Mouse (Mus musculus): ENCODE results near the gene Ube2m. TPM values are rescaled to one million over a fixed set of nuclear protein-coding genes. Genes with fewer than 3 reads are reported as not detected.

The Ube2m gene
- polyA plus RNA-seq, 1 experiment from 2014 or later: 172 TPM

DNA sequence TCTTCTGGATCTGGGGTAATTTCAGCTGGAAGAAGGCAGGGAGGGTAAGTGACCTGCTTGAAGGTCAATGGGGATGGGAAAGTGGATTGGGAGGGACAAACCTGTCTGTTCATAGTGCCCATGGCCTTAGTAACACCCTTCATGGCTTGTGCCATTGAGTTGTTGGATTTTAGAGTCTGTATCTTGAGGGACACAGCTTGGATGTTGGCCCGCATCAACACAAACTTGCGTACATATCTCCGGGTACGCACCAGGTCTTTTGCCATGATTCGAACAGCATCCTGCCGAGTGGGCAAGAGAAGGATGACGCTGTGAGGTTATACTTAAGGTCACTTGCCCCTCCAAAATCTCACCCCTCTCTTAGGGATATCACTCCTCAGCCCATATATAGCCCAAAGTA is 5.5 kb downstream of the Ube2m start:
- H3K4me1 ChIP-seq (ENCODE audit: control insufficient read depth, insufficient read depth, low read length): no peaks in the 10 kb centered on the region
- WGBS: 91% methylated on average over 7 of the region's 7 CpGs
- no peak overlapping the region for H3K4me2 ChIP-seq (ENCODE audit: low read depth, low read length)
- H3K27ac ChIP-seq (replicated peaks; ENCODE audit: low read depth, low read length): no peak overlapping the region
- peaks cover 38% of the 10 kb centered on the region for H3K36me3 ChIP-seq (replicated peaks; ENCODE audit: control insufficient read depth, insufficient read depth, low read depth, low read length)
- no peaks in the 10 kb centered on the region for H3K27me3 ChIP-seq (ENCODE audit: control insufficient read depth, insufficient read depth, low read length)
- DNase-seq (ENCODE audit: low spot score) (no peak), ATAC-seq (replicated peaks; ENCODE audit: insufficient number of reproducible peaks, low FRiP score, low TSS enrichment, low read depth) (no peak)
- no peaks in the 10 kb centered on the region for H3K9me3 ChIP-seq (replicated peaks; ENCODE audit: control insufficient read depth, low read length)
- no peak overlapping the region for H3K9ac ChIP-seq (replicated peaks; ENCODE audit: low read length)
- no peak overlapping the region for H3K4me3 ChIP-seq (ENCODE audit: low read depth, low read length)

DNA sequence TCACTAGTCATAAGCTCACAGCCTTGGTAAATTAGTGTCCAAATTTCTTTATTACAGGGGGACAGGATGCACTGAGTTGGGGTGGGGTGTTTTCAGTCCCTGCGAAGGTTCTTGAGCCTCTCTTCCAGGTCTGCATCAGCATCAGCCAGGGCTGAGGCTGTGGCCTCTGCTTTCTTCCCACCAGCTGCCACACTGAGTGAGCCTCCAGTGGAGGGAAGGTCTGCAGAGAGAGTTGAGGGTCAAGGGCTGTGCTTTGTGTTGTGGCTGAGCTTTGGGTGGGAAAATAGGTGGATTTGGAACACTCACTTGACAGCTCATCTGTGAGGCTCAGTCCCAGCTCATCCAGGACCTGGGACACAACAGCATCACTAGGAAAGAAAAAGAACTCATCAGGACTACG is 6.1 kb downstream of the Ube2m start:
- H3K9ac ChIP-seq (replicated peaks; ENCODE audit: low read length): no peak overlapping the region
- no peak for ATAC-seq (replicated peaks; ENCODE audit: insufficient number of reproducible peaks, low FRiP score, low TSS enrichment, low read depth)
- WGBS: 89% methylated on average over 2 of the region's 2 CpGs
- H3K27ac ChIP-seq (replicated peaks; ENCODE audit: low read depth, low read length): no peak overlapping the region
- H3K9me3 ChIP-seq (replicated peaks; ENCODE audit: control insufficient read depth, low read length): no peaks in the 10 kb centered on the region
- no peaks in the 10 kb centered on the region for H3K4me1 ChIP-seq (ENCODE audit: control insufficient read depth, insufficient read depth, low read length)
- H3K36me3 ChIP-seq (replicated peaks; ENCODE audit: control insufficient read depth, insufficient read depth, low read depth, low read length): peaks cover 44% of the 10 kb centered on the region
- no peak overlapping the region for H3K4me2 ChIP-seq (ENCODE audit: low read depth, low read length)
- H3K27me3 ChIP-seq (ENCODE audit: control insufficient read depth, insufficient read depth, low read length): no peaks in the 10 kb centered on the region
- no peak for DNase-seq (ENCODE audit: low spot score)
- no peak overlapping the region for H3K4me3 ChIP-seq (ENCODE audit: low read depth, low read length)

DNA sequence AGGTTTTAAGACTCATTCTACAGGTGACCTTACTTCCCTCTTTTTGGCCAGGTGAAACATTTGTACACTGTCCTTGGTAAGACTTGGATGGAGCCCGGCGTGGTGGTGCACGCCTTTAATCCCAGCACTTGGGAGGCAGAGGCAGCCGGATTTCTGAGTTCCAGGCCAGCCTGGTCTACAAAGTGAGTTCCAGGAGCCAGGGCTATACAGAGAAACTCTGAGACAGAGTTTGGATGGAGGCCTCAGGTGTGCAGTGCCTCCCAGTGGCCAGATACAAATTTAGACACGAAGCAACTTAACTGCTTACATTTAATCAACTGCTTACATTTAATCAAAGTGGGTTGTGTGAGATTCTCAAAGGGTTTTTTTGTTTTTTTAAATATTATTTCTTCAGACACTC is 7.0 kb downstream of the Ube2m start:
- Histone ChIP-seq H3K36me3 (replicated peaks; ENCODE audit: control insufficient read depth, insufficient read depth, low read depth, low read length) (peaks cover 46% of the 10 kb centered on the region), H3K27me3 (ENCODE audit: control insufficient read depth, insufficient read depth, low read length) (no peaks in the 10 kb centered on the region), H3K9me3 (replicated peaks; ENCODE audit: control insufficient read depth, low read length) (no peaks in the 10 kb centered on the region), H3K27ac (replicated peaks; ENCODE audit: low read depth, low read length) (no peak overlapping the region), H3K4me3 (ENCODE audit: low read depth, low read length) (no peak overlapping the region), H3K4me2 (ENCODE audit: low read depth, low read length) (no peak overlapping the region), H3K9ac (replicated peaks; ENCODE audit: low read length) (no peak overlapping the region), H3K4me1 (ENCODE audit: control insufficient read depth, insufficient read depth, low read length) (no peaks in the 10 kb centered on the region)
- peak; percentile 35 for DNase-seq (ENCODE audit: low spot score)
- ATAC-seq (replicated peaks; ENCODE audit: insufficient number of reproducible peaks, low FRiP score, low TSS enrichment, low read depth): no peak
- 78% methylated on average over 5 of the region's 5 CpGs for WGBS

DNA sequence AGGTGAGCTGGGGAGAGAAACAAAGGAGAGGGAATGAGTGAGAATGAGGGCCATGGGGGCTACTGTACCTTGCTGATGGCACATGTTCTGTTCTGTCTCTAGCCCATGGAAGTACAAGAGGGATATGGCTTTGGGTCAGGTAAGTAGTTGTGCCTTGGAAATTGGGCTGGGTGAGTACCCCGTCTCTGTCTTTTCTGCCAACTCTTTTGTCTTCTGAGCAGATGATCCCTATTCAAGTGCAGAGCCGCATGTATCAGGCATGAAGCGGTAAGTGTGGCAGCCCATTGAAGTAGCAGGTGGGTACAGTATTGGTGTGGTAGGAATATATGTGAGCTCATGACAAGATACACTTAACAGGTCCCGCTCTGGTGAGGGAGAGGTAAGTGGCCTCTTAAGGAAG is 9.1 kb downstream of the Ube2m start:
- H3K36me3 ChIP-seq (replicated peaks; ENCODE audit: control insufficient read depth, insufficient read depth, low read depth, low read length): peaks cover 43% of the 10 kb centered on the region
- no peak overlapping the region for H3K4me3 ChIP-seq (ENCODE audit: low read depth, low read length)

DNA sequence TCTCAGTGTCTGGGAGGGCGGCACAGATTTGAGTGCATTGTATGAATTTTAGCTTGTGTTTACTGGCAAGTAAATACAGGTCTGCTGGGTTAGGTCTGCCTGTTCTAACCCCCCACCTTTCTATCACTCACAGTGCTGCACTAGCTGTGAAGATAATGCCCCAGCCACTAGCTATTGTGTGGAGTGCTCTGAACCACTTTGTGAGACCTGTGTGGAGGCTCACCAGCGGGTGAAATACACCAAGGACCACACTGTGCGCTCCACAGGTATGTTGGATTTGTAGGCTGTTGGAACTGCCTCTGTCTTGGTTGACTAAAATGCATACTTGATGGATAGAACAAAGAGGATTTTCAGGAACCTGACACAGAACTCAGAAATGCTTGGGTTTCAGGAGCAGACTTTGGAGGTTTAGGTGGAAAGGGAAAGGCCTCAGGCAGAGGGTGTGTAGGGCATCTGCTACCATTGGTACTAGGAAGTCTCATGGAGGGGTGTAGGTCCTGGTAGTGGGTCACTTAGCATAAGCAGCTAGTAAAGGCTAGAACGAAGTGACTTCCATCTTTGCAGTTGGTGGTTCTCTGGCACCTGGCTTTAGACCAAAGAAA is 12.5 kb downstream of the Ube2m start:
- Histone ChIP-seq H3K36me3 (replicated peaks; ENCODE audit: control insufficient read depth, insufficient read depth, low read depth, low read length) (peaks cover 35% of the 10 kb centered on the region), H3K9me3 (replicated peaks; ENCODE audit: control insufficient read depth, low read length) (no peaks in the 10 kb centered on the region), H3K27ac (replicated peaks; ENCODE audit: low read depth, low read length) (0 out of 2 replicates have a peak overlapping the region, but pooled peaks have one; percentile 100), H3K27me3 (ENCODE audit: control insufficient read depth, insufficient read depth, low read length) (no peaks in the 10 kb centered on the region), H3K4me1 (ENCODE audit: control insufficient read depth, insufficient read depth, low read length) (no peaks in the 10 kb centered on the region; the same call in 1 of the 2 replicates), H3K9ac (replicated peaks; ENCODE audit: low read length) (peak overlapping the region; percentile 99), H3K4me2 (ENCODE audit: low read depth, low read length) (peak overlapping the region; percentile 97), H3K4me3 (ENCODE audit: low read depth, low read length) (peak overlapping the region; percentile 96)
- 39% methylated on average over 4 of the region's 4 CpGs for WGBS
- ATAC-seq (replicated peaks; ENCODE audit: insufficient number of reproducible peaks, low FRiP score, low TSS enrichment, low read depth) (no peak), DNase-seq (ENCODE audit: low spot score) (no peak)

More for the DNA sequence above, 9.1 kb downstream of the Ube2m start:
- no peak overlapping the region for H3K4me2 ChIP-seq (ENCODE audit: low read depth, low read length)
- H3K27me3 ChIP-seq (ENCODE audit: control insufficient read depth, insufficient read depth, low read length): no peaks in the 10 kb centered on the region
- no peak overlapping the region for H3K27ac ChIP-seq (replicated peaks; ENCODE audit: low read depth, low read length)
- H3K4me1 ChIP-seq (ENCODE audit: control insufficient read depth, insufficient read depth, low read length): no peaks in the 10 kb centered on the region; the same call in 1 of the 2 replicates
- WGBS: 90% methylated on average over 4 of the region's 4 CpGs
- ATAC-seq (replicated peaks; ENCODE audit: insufficient number of reproducible peaks, low FRiP score, low TSS enrichment, low read depth): no peak
- no peak overlapping the region for H3K9ac ChIP-seq (replicated peaks; ENCODE audit: low read length)
- no peaks in the 10 kb centered on the region for H3K9me3 ChIP-seq (replicated peaks; ENCODE audit: control insufficient read depth, low read length)
- no peak for DNase-seq (ENCODE audit: low spot score)

DNA sequence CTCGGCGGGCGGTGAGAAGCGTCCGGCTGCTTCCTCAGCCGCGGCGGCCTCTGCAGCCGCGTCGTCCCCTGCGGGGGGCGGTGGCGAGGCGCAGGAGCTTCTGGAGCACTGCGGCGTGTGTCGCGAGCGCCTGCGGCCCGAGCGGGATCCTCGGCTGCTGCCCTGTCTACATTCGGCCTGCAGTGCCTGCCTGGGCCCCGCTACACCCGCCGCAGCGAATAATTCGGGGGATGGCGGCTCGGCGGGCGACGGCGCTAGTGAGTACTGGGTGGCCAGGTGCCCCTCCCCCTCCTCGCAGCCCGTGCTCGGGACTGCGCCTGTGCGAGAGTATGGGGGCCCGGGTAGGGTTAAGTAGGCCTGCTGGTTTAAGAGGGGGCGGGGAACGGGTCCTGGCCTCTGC is 13.3 kb downstream of the Ube2m start:
- no peaks in the 10 kb centered on the region for H3K27me3 ChIP-seq (ENCODE audit: control insufficient read depth, insufficient read depth, low read length)
- no peaks in the 10 kb centered on the region; the same call in 1 of the 2 replicates for H3K4me1 ChIP-seq (ENCODE audit: control insufficient read depth, insufficient read depth, low read length)
- peak overlapping the region; percentile 100 for H3K27ac ChIP-seq (replicated peaks; ENCODE audit: low read depth, low read length)
- ATAC-seq (replicated peaks; ENCODE audit: insufficient number of reproducible peaks, low FRiP score, low TSS enrichment, low read depth): peak; percentile 61
- peak overlapping the region; percentile 97 for H3K4me2 ChIP-seq (ENCODE audit: low read depth, low read length)
- WGBS: under 1% methylated on average over 44 of the region's 44 CpGs
- no peaks in the 10 kb centered on the region for H3K9me3 ChIP-seq (replicated peaks; ENCODE audit: control insufficient read depth, low read length)
- peak; percentile 79 for DNase-seq (ENCODE audit: low spot score)
- H3K4me3 ChIP-seq (ENCODE audit: low read depth, low read length): peak overlapping the region; percentile 96
- peak overlapping the region; percentile 99 for H3K9ac ChIP-seq (replicated peaks; ENCODE audit: low read length)
- H3K36me3 ChIP-seq (replicated peaks; ENCODE audit: control insufficient read depth, insufficient read depth, low read depth, low read length): peaks cover 27% of the 10 kb centered on the region

DNA sequence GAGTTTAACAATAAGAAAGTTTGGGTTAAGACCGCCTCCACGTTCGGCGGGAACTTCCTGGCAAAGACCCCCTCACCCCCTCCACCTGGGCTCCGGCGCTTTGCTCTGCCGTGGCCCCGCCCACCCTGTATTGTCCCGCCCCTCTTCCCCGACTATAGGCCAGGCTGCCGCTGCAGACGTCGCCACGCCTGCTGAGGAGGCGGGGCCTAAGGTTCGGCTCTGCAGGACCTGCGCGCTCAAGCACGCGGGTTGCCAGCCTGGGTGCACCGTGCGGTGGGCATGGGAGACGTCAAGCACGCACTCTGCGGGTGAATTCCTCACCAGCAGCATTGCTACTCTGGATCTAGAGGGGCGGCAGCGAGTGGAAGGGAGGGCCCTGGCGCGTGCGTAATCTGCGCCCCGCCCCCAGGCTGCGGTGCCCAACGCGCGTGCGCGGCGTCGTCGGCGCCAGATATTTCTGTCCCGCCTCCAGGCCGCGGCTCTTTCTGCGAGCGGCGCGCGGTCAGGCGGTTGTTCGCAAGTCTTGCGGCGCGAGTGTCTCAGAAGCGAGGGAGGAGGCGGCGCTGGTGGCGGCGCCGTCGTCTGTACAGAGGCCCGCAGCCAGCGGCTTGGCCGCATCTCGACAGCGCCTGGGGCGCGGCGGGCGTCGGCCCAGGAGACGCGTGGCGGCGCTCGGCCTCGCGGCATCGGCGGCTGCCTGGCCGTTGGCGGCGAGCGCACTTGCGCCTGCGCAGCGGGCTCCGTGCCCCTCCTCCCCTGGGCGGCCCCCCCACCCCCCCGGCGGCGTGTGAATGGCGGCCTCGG is 13.9 kb downstream of the Ube2m start:
- WGBS: under 1% methylated on average over 58 of the region's 95 CpGs
- Histone ChIP-seq H3K9ac (replicated peaks; ENCODE audit: low read length) (peak overlapping the region; percentile 99), H3K9me3 (replicated peaks; ENCODE audit: control insufficient read depth, low read length) (no peaks in the 10 kb centered on the region), H3K36me3 (replicated peaks; ENCODE audit: control insufficient read depth, insufficient read depth, low read depth, low read length) (peaks cover 20% of the 10 kb centered on the region), H3K27ac (replicated peaks; ENCODE audit: low read depth, low read length) (peak overlapping the region; percentile 100), H3K4me1 (ENCODE audit: control insufficient read depth, insufficient read depth, low read length) (no peaks in the 10 kb centered on the region; the same call in 1 of the 2 replicates), H3K4me3 (ENCODE audit: low read depth, low read length) (peak overlapping the region; percentile 96), H3K4me2 (ENCODE audit: low read depth, low read length) (peak overlapping the region; percentile 97), H3K27me3 (ENCODE audit: control insufficient read depth, insufficient read depth, low read length) (no peaks in the 10 kb centered on the region)
- DNase-seq (ENCODE audit: low spot score) (peak; percentile 97), ATAC-seq (replicated peaks; ENCODE audit: insufficient number of reproducible peaks, low FRiP score, low TSS enrichment, low read depth) (peak; percentile 82)
